Mouse (Mus musculus): ENCODE data around the gene 9230102O04Rik. TPM values are rescaled to one million over a fixed set of nuclear protein-coding genes. Genes with fewer than 3 reads are reported as not detected.

9230102O04Rik gene
- total RNA-seq, 2 experiments from 2014 or later = not detected

- no peak for DNase-seq (ENCODE audit: low spot score in 2 of 2)
These were observed 15.6 kb downstream of the 9230102O04Rik start for GRCm38 (mm10) chr2:9873757-9874156.

DNA sequence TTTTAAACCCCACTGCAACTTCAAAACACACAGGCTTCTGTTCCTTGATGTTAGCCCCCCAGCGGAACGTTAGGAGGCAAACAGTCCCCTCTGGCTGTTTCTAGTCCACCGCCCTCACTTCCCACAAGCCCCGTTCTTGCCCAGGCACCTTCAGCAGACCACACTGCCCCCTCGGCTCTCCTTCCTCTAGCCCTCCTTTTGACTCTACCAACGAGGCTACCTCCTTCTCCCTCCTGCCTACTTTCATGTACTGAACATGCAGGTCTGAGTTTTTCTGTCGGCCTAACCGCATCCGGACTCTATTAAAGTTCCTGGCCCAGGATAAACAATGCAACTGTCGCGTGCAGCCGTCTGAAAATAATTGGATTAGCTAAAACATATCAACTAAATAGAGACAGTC, 16.7 kb downstream of the 9230102O04Rik start:
- no peak for DNase-seq (ENCODE audit: low spot score in 2 of 2)

- no peak for DNase-seq (ENCODE audit: low spot score in 2 of 2)
These were observed 17.5 kb downstream of the 9230102O04Rik start for GRCm38 (mm10) chr2:9871798-9872197.

- DNase-seq (ENCODE audit: low spot score in 2 of 2) = no peak
These were observed 18.1 kb downstream of the 9230102O04Rik start for GRCm38 (mm10) chr2:9871141-9871716.

DNA sequence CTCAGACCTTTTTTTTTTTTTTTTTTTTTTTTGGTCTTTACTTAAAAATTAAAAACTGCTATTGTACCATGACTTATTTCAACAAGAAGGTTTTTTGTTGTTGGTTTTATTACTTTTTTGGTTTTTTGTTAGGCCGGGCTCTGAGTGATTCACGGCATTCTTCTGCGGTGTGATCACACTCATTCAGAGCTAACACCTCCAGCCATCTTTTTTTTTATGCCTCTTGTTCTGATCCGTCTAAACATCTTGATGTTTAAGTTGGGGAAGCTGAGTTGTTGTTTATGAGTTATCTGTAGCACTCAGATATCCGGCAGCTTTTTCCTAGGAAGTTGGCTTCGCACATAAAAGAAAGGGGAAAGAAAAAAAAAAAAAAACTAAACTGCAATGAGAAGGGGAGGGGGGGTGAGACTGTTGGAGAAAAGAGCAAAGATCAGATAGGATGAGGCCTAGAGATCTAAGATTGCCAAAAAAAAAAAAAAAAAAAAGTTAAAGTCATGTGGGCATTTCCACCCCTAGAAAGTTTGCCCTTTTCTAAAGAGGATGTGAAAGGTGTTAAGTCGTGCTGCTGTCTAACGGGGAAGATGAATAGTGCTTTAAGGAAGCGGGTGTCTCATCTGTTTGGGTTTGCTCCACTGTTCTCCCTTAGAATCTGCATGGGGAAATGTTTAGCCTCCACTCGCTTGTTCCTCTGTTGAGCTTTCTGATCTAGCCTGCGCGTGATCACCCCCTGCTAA, 22.1 kb downstream of the 9230102O04Rik start:
- no peak for DNase-seq (ENCODE audit: low spot score in 2 of 2)

- no peak for DNase-seq (ENCODE audit: low spot score in 2 of 2)
These were observed 28.6 kb downstream of the 9230102O04Rik start for GRCm38 (mm10) chr2:9860698-9861097.

DNA sequence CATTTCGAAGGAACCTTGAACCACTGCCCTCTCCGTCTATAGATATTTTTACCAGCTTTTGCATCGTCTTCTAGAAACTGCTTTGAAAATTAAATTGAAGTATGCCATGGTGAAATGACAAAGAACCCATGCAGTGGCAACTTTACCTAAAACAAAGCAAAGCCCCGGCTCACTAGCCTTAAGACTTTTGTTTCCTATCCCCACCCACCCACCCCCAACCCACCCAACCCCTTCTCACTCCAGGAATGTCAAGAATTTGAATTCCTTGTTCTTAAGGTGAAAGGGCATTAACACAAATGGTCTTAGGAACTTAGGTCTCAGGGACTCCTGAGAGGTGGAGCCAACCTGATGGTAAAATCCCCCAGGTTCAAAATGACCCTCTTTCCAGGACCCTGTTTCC, 33.5 kb downstream of the 9230102O04Rik start:
- no peak for DNase-seq (ENCODE audit: low spot score in 2 of 2)

- DNase-seq (ENCODE audit: low spot score in 2 of 2) = no peak
These were observed 36.3 kb downstream of the 9230102O04Rik start for GRCm38 (mm10) chr2:9852851-9853576.

DNA sequence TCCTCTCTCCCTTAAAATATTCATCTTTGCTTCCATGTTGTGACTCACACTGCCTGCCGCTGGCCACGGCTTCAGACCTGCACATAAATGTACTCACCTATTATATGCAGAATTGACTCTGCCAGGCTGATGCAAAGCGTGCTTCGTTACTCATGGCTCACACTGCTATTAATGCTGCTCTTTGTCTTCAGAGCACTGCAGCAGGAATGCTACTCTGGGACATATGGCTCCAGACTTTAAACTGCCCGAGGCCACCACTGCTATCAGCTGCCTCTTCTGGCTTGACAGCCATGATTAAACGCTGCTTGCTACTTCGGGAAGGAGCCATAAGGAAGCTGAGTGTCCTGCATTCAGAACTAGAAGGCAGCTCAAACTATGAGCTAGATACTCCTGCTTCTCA, 54.1 kb downstream of the 9230102O04Rik start:
- no peak for DNase-seq (ENCODE audit: low spot score in 2 of 2)

DNA sequence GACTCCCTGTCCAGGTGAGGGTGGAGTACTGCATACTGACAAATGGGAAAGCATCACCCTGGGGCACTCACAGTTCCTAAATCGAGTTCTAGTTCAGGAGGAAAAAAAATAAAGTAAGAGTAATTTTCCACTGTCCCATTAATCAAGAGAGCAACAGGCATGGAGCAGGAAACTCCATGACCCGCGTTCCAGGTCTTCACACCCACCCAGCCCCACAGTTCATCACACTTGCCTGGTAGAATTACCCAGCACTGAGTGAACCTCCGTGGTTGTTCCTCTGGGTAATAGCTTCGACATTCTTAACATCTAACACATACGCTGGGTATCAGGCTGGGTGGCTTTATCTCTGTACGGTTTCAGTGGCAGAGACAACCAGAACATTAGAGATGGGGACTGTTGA, 55.6 kb downstream of the 9230102O04Rik start:
- DNase-seq (ENCODE audit: low spot score in 2 of 2) = no peak

Other genes starting within 250 kb of the 9230102O04Rik start
- gene 4930412O13Rik, start 8.3 kb downstream of the 9230102O04Rik start, total RNA-seq (2021) = 1 to 10 TPM; 1.1 to 1.4 TPM
- gene Gata3, start 494 bp upstream of the 9230102O04Rik start, total RNA-seq (2021) = 10 to 100 TPM; 11.7 to 14.2 TPM
- gene Taf3, start 159.1 kb upstream of the 9230102O04Rik start, total RNA-seq (2021) = 10 to 100 TPM; 10.8 TPM
- gene Atp5c1, start 191.0 kb upstream of the 9230102O04Rik start, total RNA-seq (2021) = 100 to 1,000 TPM; 387 to 397 TPM
- gene Kin, start 191.1 kb upstream of the 9230102O04Rik start, total RNA-seq (2021) = 10 to 100 TPM; 14.8 to 19.3 TPM
- gene Itih2, start 241.9 kb upstream of the 9230102O04Rik start, total RNA-seq (2021) = 1 to 10 TPM; 7.5 to 8.9 TPM